Mouse (Mus musculus): ENCODE data around the gene Stx7.
"Not testable (repeated sequence)": the region's sequence is repeated elsewhere in the genome, so short reads cannot be mapped to it uniquely, and the experiment has no call there.

Stx7 gene

DNA sequence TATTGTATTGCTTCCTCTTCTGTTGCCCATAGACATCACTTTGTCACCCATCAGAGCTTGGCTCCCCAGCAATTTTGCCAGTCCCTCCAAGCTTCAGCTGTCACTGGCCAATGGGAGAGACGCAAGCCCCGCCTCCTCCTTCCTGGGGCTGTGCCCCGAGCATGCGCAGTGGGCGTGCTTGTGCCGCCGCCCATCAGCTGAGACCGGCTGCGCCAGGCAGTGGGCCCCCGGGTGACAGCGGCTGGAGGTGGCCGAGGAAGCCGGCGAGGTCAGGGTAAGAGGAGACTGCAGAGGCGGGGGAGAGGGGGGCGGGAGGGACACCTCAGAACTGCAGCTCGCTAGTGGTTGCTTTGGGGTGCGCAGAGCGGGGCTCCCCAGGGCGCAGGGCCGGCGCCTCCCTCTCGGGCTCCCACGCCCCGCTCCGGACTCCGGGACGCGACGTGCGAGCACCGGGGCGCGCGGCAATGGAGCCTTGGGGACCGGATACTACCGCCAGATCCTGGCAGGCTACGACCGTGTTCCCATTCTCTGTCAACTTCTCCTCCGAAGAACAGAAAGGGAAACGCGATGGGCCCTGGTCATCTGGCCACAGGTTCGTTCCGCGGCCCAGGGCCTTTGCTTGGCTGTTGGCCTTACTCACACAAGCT, at the start of gene Stx7:
Gene Stx7 (plus strand): TSS at position 168 of the 647 bp plus-strand sequence.
- ATAC-seq (ENCODE audit: insufficient number of reproducible peaks, low FRiP score, low TSS enrichment): peak; percentile 96

DNA sequence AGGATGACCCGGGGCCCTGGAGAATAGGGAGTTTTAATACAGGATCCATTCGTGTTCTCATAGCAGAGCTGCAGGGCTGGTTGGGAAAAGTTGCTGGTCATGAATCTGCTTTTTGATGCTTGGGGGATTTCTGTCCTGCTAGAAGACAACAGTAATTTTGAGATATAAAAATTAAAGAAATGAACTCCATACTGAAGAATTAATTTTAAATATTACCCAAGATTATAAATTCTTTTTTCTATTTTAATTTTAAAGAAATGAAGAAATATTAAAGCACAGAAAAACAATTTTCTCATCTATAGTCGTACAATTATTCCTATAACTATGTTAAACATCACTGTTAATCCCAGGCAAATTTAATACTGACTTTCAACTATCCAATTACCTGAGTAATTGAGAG, 47.3 kb upstream of the Stx7 start, which contains the start of gene Taar8c:
Gene Taar8c (minus strand): TSS at position 101 of the 400 bp plus-strand sequence.
- ATAC-seq (ENCODE audit: insufficient number of reproducible peaks, low FRiP score, low TSS enrichment): not testable (repeated sequence)

DNA sequence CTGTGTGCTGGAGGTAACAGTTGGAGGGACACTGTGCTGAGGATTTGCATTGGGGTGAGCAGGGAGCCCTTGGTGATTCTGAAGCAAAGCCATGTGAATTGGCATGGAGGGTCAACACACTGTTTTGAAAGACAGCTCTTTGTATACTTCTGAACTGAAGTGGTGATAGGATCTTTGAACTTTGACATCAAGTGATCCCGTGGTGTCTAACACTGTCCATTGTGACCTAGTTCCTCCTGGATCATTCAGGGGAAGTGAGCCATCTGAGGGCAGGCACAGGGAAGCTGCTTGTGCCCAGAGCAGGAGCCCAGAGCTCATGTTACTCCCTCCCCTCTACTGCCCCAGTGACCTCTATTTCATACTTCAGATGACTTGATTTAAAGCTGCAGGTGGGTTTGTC, 45.8 kb upstream of the Stx7 start:
- not testable (repeated sequence) for ATAC-seq (ENCODE audit: insufficient number of reproducible peaks, low FRiP score, low TSS enrichment)

DNA sequence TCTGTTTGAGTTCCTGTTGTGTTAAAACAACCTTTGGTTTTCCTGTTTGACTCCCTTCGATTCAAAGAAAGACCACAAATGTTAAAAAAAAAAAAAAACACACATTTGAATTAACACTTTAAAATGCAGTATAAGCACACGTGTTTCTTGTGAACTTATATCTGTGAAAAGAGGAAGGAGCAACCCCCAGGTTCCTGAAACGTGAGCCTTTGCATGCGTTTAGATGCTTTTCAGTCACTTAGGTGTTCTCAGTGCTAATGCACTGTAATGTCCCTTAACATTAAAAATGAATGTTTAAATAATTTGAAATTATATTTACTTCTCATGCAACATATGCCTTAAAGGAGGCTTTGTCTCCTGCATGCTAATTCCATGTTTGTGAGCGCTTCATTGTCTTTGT, 41.4 kb upstream of the Stx7 start:
- no peak for ATAC-seq (ENCODE audit: insufficient number of reproducible peaks, low FRiP score, low TSS enrichment)

DNA sequence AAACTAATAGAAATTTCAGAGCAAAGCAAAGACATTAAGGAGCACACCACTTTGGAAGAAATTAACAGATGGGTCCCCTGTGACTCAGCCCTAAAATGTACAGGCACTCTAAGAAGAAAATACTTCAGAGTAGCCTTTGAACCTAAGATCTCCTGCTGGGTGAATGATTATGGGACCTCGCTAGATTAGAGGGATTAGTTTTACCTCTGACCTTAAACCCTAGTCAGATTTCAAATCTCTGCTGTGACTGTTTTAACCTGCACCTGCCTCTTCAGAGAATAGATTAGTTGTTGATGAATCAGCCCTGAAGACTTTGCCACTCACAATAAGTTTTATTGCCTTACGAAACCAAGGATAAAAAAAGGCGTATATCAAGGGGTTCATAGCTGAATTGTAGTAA, 40.9 kb upstream of the Stx7 start:
- ATAC-seq (ENCODE audit: insufficient number of reproducible peaks, low FRiP score, low TSS enrichment): no peak

DNA sequence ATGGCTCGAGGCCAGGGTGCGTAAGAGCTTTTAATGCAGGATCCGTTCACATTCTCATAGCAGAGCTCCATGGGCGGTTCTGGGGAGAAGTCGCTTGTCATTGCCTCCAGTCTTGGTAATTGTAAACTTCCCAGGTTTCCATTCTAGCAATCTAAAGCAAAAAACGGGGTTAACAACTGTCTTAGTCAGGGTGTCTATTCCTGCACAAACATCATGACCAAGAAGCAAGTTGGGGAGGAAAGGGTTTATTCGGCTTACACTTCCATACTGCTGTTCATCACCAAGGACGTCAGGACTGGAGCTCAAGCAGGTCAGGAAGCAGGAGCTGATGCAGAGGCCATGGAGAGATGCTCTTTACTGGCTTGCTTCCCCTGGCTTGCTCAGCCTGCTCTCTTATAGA, 39.7 kb upstream of the Stx7 start, which contains the start of gene Taar9:
Gene Taar9 (minus strand): TSS at position 101 of the 400 bp plus-strand sequence.
- ATAC-seq (ENCODE audit: insufficient number of reproducible peaks, low FRiP score, low TSS enrichment): not testable (repeated sequence)

DNA sequence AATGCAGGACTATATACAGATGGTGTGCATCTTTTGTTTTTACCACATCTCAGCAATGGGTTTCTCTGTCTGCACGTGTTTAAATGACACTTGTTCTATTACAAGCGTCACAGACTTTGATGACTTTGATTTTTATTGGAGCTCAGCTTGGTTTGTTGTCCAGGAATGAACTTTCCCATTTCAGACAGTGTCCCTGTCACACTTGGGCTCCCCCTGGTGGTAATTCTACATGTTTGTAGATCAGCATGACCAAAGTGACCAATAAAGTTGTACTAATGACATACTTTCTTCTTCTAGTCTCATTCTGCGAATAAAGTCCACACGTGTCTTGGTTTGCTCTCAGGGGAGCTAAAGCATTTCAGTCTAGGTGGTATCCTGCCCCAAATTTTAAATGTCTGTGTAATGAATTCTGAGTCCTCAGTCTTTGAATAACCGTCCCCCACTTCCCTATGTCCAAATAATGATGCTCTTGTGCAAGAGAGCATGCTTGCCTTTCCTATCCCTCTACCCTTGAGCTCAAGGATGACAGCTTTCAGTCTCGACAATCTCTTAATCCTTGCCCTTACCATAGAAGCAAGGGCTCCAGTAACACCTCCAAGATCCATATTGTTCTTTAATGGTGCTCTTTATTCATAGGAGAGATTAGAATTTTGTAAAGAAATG, 37.9 kb upstream of the Stx7 start:
- peak; percentile 49; the same call in 1 of the 2 replicates for ATAC-seq (ENCODE audit: insufficient number of reproducible peaks, low FRiP score, low TSS enrichment)

DNA sequence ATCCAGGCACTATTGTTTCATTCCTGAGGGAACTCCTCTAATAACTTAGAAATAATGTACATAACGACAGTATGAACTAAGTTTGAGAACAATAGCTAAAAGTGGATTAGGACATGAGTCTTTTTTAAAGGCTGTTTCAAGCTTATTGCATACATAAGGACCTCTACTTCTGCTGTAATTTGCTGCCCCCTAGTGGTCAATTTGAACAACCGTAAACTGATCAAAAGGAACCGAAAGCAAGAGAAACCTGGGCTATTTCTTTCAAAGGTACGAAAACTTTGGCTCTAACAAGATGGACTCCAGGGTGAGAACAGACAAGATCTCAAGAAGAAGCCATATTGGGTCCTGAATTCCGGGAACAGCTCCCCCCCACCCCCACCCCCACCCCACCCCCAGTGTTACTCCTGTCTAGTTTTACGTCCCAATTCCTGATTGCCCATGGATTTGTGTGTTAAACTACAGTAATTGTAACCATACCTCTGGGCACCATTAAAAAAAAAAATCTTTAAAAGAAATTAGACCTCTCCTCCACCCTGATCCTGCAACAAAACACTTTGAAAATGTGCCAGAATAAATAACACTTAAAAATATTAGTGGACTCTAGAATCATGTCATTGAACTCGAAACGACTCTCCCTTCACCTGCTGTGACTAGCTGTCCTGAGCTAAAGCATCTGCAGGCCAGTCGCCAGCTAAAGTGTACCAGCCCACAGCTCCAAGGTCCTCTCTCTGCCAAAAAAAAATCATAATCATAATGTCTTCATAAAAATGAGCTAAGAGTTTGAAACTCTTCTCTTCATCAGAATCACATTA, 17.4 kb upstream of the Stx7 start:
- ATAC-seq (ENCODE audit: insufficient number of reproducible peaks, low FRiP score, low TSS enrichment): peak; percentile 76; the same call in 1 of the 2 replicates

DNA sequence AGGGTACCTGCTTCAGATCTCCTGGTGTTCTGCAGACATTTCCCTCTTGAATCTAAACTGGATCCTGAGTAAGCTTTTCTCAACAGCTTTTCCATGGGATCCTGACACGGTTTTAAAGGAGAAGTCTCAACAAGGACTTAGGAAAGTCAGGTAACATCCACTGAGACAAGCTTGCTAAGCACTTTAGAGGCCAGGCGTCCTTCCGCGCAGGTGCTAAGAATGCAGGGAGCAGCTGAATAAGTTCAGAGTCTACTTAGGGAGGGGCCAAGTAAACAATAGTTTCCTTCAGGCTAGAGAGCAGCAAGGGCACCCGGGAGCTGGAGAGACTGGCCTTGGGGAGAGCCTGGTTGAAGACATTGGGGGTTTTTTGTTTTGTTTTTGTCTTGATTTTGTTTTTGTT, 16.8 kb upstream of the Stx7 start:
- no peak for ATAC-seq (ENCODE audit: insufficient number of reproducible peaks, low FRiP score, low TSS enrichment)

DNA sequence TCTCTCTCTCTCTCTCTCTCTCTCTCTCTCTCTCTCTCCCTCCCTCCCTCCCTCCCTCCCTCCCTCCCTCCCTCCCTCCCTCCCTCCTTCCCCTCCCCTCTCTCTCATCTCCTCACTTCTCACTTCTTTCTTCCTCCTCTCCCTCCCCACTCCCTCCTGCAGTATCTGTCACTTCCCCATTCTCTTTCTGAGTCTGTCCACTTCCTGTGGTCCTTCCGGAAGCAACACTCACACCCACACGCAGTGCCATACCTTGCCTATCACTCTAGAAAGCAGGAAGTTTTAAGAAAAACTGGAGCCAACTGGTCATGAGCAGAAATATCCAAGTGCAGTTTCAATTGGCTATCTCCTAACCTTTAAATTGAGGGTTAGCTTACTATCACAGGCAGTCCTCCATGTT, 16.0 kb upstream of the Stx7 start:
- ATAC-seq (ENCODE audit: insufficient number of reproducible peaks, low FRiP score, low TSS enrichment): no peak

DNA sequence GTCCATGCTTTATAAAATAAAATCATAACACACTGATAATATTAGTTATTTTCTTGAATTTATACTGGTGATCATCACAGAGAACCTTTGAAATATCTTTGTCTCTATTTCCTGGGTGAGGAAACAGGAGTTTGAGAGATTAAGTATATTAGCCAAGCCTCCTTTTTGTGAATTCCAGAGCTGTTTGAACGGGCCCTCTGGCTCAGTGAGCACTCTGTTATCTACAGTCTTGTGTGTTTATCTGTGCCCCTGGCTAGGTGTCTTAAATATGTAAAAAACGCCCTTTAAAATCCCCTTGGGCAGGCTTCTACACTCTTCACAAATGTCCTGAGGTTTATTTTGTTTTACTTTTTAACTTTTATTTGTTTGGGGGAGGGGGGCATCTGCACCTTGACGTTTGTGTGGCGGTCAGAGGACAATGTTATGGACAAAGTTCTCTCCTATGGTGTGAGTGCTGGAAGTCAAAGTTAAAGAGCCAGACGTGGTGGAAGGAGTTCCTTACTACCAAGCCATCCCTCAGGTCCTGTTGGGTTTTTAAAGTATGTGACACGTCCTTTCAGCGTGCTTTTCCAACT, 14.9 kb upstream of the Stx7 start:
- ATAC-seq (ENCODE audit: insufficient number of reproducible peaks, low FRiP score, low TSS enrichment): no peak

DNA sequence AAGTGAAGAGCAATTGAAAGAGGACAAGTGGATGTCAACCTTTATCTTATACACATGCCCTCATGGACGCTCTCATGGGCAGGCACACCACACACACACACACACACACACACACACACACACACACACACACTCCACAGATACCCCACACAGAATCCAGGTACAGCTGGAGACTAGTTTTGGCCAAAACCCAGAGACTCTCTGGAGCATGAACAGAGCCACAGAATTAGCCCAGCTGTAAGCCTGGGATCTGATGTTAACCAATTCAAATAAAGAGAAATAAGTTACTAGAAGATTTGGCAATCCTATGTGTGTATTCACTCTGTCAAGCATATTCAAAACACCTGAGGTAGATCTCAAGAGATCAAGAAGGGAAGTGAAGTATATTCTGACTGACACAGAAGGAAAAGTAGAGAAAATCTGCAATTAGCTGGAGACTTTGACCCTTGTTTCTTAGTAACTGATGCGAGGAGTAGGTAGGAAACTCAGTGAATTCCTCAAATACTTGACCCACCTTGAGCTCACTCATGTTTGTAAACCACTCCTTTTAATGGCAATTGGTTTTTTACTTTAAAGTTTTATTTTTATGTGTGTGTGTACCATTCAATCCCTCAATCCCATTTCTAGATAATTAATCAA, 10.4 kb upstream of the Stx7 start:
- ATAC-seq (ENCODE audit: insufficient number of reproducible peaks, low FRiP score, low TSS enrichment): no peak

DNA sequence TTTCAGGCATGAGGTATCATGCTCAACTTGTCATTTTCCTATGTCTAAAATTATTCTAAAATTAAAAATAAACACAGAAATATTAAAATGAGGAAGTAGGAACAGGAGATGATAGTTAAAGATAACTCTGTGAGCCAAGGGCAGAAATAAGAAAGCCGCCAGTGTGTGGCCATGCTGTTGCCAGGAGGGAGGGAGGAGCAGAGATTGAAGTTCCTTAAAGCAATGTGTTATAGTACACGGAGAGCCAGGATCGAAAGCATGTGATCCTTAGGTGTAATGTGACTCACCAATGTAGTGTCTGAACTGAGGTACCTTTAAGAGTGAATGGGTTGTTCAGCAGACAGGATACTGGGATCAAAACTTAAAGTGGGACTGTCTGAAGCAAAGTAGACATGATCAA, 6.4 kb upstream of the Stx7 start:
- ATAC-seq (ENCODE audit: insufficient number of reproducible peaks, low FRiP score, low TSS enrichment): no peak

DNA sequence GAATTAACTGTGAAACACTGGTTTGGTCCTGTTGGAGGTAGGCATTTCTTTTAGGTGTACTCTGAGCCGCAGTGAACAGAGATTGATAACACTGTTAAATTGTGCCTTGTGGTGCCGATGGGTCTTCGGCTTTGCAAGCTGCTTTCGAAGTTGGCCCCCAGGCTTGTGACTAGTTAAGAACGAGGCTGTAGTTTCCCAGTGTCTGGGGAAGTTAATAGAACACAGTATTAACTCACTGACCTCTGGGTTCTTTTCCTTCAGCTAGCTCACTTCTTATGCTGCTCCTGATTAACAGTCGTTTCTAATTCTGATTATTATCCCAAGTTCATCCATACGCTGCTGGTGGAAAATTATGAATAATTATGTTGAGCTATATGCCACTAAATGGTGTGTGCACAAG, 984 bp downstream of the Stx7 start:
- no peak for ATAC-seq (ENCODE audit: insufficient number of reproducible peaks, low FRiP score, low TSS enrichment)

DNA sequence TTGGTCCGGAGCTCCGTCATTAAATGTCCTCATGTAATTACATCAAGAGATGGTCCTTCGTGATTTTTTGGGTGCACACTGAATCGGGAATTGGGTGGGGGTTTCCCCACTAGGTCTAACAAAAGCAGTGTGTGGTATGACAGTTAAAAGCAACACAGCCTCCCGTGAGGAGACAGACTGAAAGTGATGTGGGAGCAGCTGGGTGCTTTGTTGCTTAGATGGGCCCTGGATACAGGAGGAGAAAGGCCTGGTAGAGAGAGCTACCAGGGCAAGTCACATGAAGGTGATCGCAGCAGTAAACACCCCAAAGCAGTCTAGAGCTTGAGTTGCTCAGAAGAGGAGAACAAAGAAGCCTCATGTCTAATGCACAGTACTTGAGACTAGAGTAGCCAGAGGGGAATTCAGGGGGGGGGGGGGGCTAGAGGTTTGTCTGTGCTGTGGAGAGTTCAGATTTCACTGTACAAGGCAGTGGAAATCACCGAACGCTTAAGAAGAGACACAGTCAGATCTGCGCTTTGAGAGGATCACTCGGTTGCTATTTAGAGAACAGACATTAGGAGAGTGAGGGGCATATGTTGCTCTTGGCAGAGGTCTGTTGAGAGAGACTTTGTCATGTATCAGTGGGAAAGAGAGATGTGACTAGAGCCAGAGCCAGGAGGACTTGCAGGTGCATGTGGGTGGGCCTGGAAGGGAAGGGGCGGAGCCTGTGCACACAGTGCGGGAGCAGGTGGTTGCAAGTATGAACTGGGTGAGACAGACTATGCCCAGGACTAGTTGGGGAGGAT, 9.6 kb downstream of the Stx7 start:
- ATAC-seq (ENCODE audit: insufficient number of reproducible peaks, low FRiP score, low TSS enrichment): no peak

DNA sequence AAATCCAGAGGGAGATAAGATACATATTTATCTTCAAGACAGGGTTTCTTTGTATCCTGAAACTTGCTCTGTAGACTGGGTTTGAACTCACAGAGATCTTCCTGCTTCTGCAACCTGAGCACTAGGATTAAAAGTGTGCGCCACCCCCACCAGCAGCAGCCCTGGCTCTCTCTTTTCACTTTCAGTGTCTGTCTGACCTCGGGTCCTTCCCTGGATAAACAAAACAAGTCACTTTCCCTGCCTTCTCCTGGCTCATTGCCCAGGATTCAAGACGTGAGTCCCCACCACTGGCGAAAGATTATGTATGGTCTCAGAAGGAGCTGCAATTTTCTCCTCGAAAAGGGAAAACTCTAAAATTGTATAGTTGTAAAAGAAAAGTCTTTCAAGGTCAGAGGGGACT, 10.5 kb downstream of the Stx7 start:
- ATAC-seq (ENCODE audit: insufficient number of reproducible peaks, low FRiP score, low TSS enrichment): no peak

DNA sequence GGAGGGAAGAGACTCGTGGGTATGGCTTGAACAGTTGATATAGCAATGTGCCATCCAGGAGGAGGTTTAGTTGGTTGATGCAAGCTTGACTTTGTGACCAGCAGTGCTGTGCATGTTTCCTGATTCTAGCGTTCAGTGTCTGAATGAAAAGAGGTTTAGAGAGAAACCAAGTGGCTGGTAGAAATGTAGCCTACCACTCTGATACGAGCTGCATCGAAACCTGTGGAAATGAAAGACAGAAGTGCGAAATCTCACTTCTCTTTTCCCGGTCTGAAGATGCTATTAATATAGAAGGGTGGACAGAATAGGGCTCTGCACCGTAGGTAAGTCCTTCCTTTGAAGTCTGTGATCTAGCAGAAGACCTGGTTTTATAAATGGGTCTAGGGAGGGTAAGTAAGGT, 11.2 kb downstream of the Stx7 start:
- ATAC-seq (ENCODE audit: insufficient number of reproducible peaks, low FRiP score, low TSS enrichment): no peak

DNA sequence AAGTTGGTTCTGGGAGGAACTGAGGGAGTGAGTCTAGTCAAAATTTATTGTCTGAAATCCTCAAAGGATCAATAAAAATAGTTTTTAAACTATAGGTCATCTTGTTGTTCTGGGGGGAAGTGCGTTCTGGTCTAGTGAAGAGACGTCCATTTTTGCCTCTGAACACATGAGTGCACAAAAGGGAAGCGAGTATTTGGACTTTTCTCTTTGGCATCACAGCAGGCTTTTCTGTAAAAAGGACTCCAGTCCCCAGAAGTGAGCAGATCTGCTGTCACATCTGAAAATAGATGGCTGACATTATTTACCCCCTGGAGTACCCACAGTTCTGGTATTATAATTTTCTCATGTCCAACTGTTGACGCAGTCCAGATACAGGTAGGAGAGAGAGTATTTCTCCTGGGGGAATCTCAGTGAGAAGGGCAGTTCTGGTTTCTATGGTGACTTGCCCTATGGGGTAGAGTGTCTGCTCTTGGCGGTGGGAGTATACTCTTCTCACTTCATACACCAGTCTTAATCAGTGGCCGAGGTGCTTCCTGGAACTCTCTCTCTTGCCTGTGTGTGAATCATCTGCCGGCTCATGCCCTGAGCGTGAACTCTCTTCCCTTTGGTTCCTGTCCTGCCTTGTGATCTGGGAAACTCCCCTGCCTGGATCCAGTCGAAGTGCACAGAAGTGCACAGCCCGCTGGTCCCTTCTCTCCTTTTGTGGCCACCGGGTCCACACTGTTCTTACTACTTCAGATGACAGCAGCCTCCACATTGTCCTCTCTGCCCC, 15.2 kb downstream of the Stx7 start:
- peak; percentile 59 for ATAC-seq (ENCODE audit: insufficient number of reproducible peaks, low FRiP score, low TSS enrichment)

DNA sequence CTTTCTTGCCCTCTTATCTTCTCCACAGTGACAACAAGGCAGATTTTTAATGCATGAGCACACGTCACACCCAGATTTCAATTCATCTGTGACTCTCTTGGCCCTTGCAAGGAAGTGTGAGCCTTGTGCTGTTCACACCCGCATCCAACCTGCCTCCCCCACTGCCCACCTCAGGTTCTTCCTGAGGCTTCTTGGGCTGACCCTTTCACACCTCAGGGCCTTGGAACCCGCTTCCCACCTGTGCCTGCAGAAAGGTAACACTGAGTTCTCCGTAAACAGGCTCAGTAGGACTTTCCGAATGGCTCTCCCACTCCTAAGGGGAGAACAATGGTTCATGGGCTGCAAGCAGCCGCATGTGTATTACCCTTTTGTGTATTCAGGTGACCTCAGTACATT, 15.8 kb downstream of the Stx7 start:
- ATAC-seq (ENCODE audit: insufficient number of reproducible peaks, low FRiP score, low TSS enrichment): no peak

Data from cerebellum, adult (tissue).